8 mouse cellular contexts compared by ENCODE assay signal in the genomic region with DNA sequence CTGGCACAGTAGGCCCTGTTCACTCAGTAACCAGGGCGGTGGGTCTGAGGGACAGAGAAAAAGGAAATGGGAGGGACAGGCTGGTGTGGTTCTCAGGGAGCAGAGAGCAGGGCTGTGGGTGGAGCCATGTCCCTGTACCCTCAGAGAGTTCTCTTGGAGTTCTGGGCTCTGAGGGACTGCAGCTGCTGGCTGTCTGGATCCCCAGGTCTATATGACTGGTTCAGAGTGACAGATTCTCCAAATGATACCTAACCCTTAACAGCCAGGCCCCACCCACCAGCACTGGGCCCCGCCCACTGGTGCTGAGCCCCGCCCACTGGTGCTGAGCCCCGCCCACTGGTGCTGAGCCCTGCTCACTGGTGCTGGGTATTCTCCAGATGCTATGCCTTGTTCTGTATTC. TPM values are rescaled to one million over a fixed set of nuclear protein-coding genes. Genes with fewer than 3 reads are reported as not detected.
DNase-seq lines count a peak whose midpoint lies in the region; ATAC-seq and TF ChIP-seq lines count a peak whose summit lies in the region.

No protein-coding gene starts in this region.

- H3K4me3 ChIP-seq in hindbrain, embryonic 10.5 days = no peak overlapping the region
- no peak overlapping the region for H3K4me3 ChIP-seq in hindbrain, embryonic 16.5 days (ENCODE audit: low read length)
- H3K4me3 ChIP-seq in liver, embryonic 14.5 days (ENCODE audit: insufficient read depth in 1 of 2, low read depth in 2 of 2, low read length in 2 of 2) = peak overlapping the region; percentile 29 to 51

- TF ChIP-seq CTCF in liver, embryonic 14.5 days (IDR thresholded peaks at IDR 0.05; ENCODE audit: low read depth) = no peak

- no peaks in the 10 kb centered on the region for H3K36me3 ChIP-seq in hindbrain, embryonic 10.5 days
- no peaks in the 10 kb centered on the region for H3K36me3 ChIP-seq in hindbrain, embryonic 16.5 days (ENCODE audit: control insufficient read depth, insufficient read depth, low read length)
- H3K36me3 ChIP-seq in liver, embryonic 14.5 days (replicated peaks; ENCODE audit: control insufficient read depth, insufficient read depth, low read depth) = no peaks in the 10 kb centered on the region

- no peak for TF ChIP-seq EP300 in liver, embryonic 14.5 days (IDR thresholded peaks at IDR 0.05; ENCODE audit: low read depth)

- WGBS in hindbrain, embryonic 10.5 days = 66% methylated on average over 4 of the region's 4 CpGs
- 68% methylated on average over 4 of the region's 4 CpGs for WGBS in hindbrain, embryonic 16.5 days
- 9% methylated on average over 4 of the region's 4 CpGs for WGBS in liver, embryonic 14.5 days (ENCODE audit: insufficient replicate concordance)

- ATAC-seq in hindbrain, embryonic 16.5 days = no peak
- peak; percentile 37; the same call in 1 of the 2 replicates for ATAC-seq in erythroblast, adult 5-6 weeks (replicated peaks; ENCODE audit: low FRiP score, poor library complexity, severe bottlenecking)
- ATAC-seq in liver, embryonic 14.5 days (ENCODE audit: insufficient read depth) = peak; percentile 41; the same call in 1 of the 2 replicates

- 0 out of 2 replicates have a peak overlapping the region, but pooled peaks have one; percentile 29 for H3K27ac ChIP-seq in hindbrain, embryonic 10.5 days
- H3K27ac ChIP-seq in hindbrain, embryonic 16.5 days (ENCODE audit: low read depth, low read length) = no peak overlapping the region
- H3K27ac ChIP-seq in liver, embryonic 14.5 days = no peak overlapping the region

- H3K4me1 ChIP-seq in hindbrain, embryonic 10.5 days (replicated peaks) = peaks cover 15% of the 10 kb centered on the region
- no peaks in the 10 kb centered on the region for H3K4me1 ChIP-seq in hindbrain, embryonic 16.5 days (ENCODE audit: control insufficient read depth, insufficient read depth, low read depth, low read length)
- H3K4me1 ChIP-seq in liver, embryonic 14.5 days (replicated peaks; ENCODE audit: control insufficient read depth in 2 of 2, insufficient read depth in 2 of 2, low read length in 1 of 2) = peaks cover 0 to 3% of the 10 kb centered on the region in 2 experiments; a peak in 1 of 4 replicates

- H3K4me2 ChIP-seq in hindbrain, embryonic 16.5 days (ENCODE audit: low read length) = no peak overlapping the region
- H3K4me2 ChIP-seq in liver, embryonic 14.5 days (ENCODE audit: low read depth) = no peak overlapping the region

- no peaks in the 10 kb centered on the region for H3K9me3 ChIP-seq in hindbrain, embryonic 10.5 days
- H3K9me3 ChIP-seq in hindbrain, embryonic 16.5 days (ENCODE audit: control insufficient read depth, low read length) = no peaks in the 10 kb centered on the region
- no peaks in the 10 kb centered on the region for H3K9me3 ChIP-seq in liver, embryonic 14.5 days (ENCODE audit: control insufficient read depth, low read length)

- no peaks in the 10 kb centered on the region for H3K27me3 ChIP-seq in hindbrain, embryonic 10.5 days (ENCODE audit: insufficient read depth, poor library complexity, severe bottlenecking)
- no peaks in the 10 kb centered on the region for H3K27me3 ChIP-seq in hindbrain, embryonic 16.5 days (replicated peaks; ENCODE audit: control insufficient read depth, insufficient read depth, low read length)
- H3K27me3 ChIP-seq in liver, embryonic 14.5 days (ENCODE audit: control insufficient read depth, insufficient read depth, low read length) = no peaks in the 10 kb centered on the region

- no peak overlapping the region for H3K9ac ChIP-seq in hindbrain, embryonic 16.5 days (ENCODE audit: low read depth, low read length)
- no peak overlapping the region for H3K9ac ChIP-seq in liver, embryonic 14.5 days (replicated peaks)

- no peak for DNase-seq in hindbrain, embryonic 10.5 days (ENCODE audit: low spot score)
- no peak for DNase-seq in liver, embryonic 14.5 days (ENCODE audit: low read depth in 3 of 3, low spot score in 3 of 3)
- peak; percentile 67 to 79 for DNase-seq in spleen, adult 18-20 months
- no peak for DNase-seq in urinary bladder, postnatal 36 days (ENCODE audit: low spot score in 2 of 2)
- no peak for DNase-seq in left cerebral cortex, adult 8-10 months (ENCODE audit: low spot score in 2 of 2)
- DNase-seq in thymus, postnatal 25 days = no peak

RNA-seq across cellular contexts. Expression of a gene that starts 0.9 kb away (rescaled TPM):
- 4.9 and 8.1 TPM in 2 replicates for polyA plus RNA-seq in hindbrain, embryonic 10.5 days (2016; fragmentation: Nextera tagmentation; extraction: Ambion mirVana)
- 6.2 and 6.4 TPM in 2 replicates for polyA plus RNA-seq in hindbrain, embryonic 16.5 days (2015; fragmentation: Nextera tagmentation; extraction: Ambion mirVana)
- 17.1 and 19.4 TPM in 2 replicates for total RNA-seq in erythroblast, adult 5-6 weeks (2015; ENCODE audit: low replicate concordance)
- 18.1 and 20.1 TPM in 2 replicates for total RNA-seq in erythroblast, adult 5-6 weeks (2017; ENCODE audit: low replicate concordance)
- 6.4 and 7.6 TPM in 2 replicates for polyA plus RNA-seq in liver, embryonic 14.5 days (2012; rRNA removed)
- polyA plus RNA-seq in liver, embryonic 14.5 days (2014; fragmentation: Nextera tagmentation; extraction: Ambion mirVana) = 4.3 and 4.9 TPM in 2 replicates
- 10 to 100 TPM in 3 of 4 experiments, 1 to 10 TPM in 1; 9.1 to 26.0 (median 17.3) TPM for total RNA-seq in left cerebral cortex, adult 8-10 months (2022)

RNA-seq across cellular contexts. Expression of a gene that starts 25.1 kb away (rescaled TPM):
- polyA plus RNA-seq in hindbrain, embryonic 10.5 days (2016; fragmentation: Nextera tagmentation; extraction: Ambion mirVana) = 7.8 and 8.1 TPM in 2 replicates
- polyA plus RNA-seq in hindbrain, embryonic 16.5 days (2015; fragmentation: Nextera tagmentation; extraction: Ambion mirVana) = 4.0 and 5.7 TPM in 2 replicates
- 142 and 153 TPM in 2 replicates for total RNA-seq in erythroblast, adult 5-6 weeks (2015; ENCODE audit: low replicate concordance)
- 34.3 and 78.9 TPM in 2 replicates for total RNA-seq in erythroblast, adult 5-6 weeks (2017; ENCODE audit: low replicate concordance)
- polyA plus RNA-seq in liver, embryonic 14.5 days (2012; rRNA removed) = 57.5 and 69.6 TPM in 2 replicates
- polyA plus RNA-seq in liver, embryonic 14.5 days (2014; fragmentation: Nextera tagmentation; extraction: Ambion mirVana) = 108 and 117 TPM in 2 replicates
- total RNA-seq in left cerebral cortex, adult 8-10 months (2022) = 1 to 10 TPM; 1.3 to 8.2 (median 4.9) TPM

RNA-seq across cellular contexts. Expression of a gene that starts 53.2 kb away (rescaled TPM):
- polyA plus RNA-seq in hindbrain, embryonic 10.5 days (2016; fragmentation: Nextera tagmentation; extraction: Ambion mirVana) = 0.04 and 0.22 TPM in 2 replicates
- 0.95 and 1.1 TPM in 2 replicates for polyA plus RNA-seq in hindbrain, embryonic 16.5 days (2015; fragmentation: Nextera tagmentation; extraction: Ambion mirVana)
- not detected in 2 replicates for total RNA-seq in erythroblast, adult 5-6 weeks (2015; ENCODE audit: low replicate concordance)
- not detected in 2 replicates for total RNA-seq in erythroblast, adult 5-6 weeks (2017; ENCODE audit: low replicate concordance)
- 0.01 and 0.02 TPM in 2 replicates for polyA plus RNA-seq in liver, embryonic 14.5 days (2012; rRNA removed)
- 0.03 TPM in 1 of 2 replicates, not detected in the other for polyA plus RNA-seq in liver, embryonic 14.5 days (2014; fragmentation: Nextera tagmentation; extraction: Ambion mirVana)
- 10 to 100 TPM; 16.2 to 23.4 (median 18.3) TPM for total RNA-seq in left cerebral cortex, adult 8-10 months (2022)

Comparison
In these comparisons a context has a peak if more than half of its experiments do, and no peak if none do; other contexts are left out.
1. DNase-seq: peak in spleen, adult 18-20 months (2 of 2); none in hindbrain, embryonic 10.5 days (single experiment), liver, embryonic 14.5 days (0 of 3), urinary bladder, postnatal 36 days (0 of 2), left cerebral cortex, adult 8-10 months (0 of 2) and thymus, postnatal 25 days (single experiment).
2. H3K4me3 ChIP-seq: peak in liver, embryonic 14.5 days (2 of 2); none in hindbrain, embryonic 10.5 days (single experiment) and hindbrain, embryonic 16.5 days (single experiment).